Mouse (Mus musculus) forebrain, postnatal 0 days (tissue): ENCODE results near the gene Ttc9b. TPM values are rescaled to one million over a fixed set of nuclear protein-coding genes. Genes with fewer than 3 reads are reported as not detected.
A peak's percentile ranks its signal among the peaks of the same experiment; 100 is the strongest.

Source experiments
- ATAC-seq: fragments of 200-750 bp; cut with Nextera tagmentation; 2 replicates; pipeline ENCODE4 v1.8.0; 2017; ENCODE audit warnings: mild to moderate bottlenecking, moderate library complexity
- DNase-seq: peaks from one replicate; pipeline ENCODE4 v3.0.0-alpha.2; 2015
- H3K27ac ChIP-seq: fragments of 300-500 bp; sonication (generic); 2 replicates; pipeline ENCODE4 v1.5.1; 2014; ENCODE audit warnings: low read depth, mild to moderate bottlenecking, antibody characterized with exemption, low read length, moderate library complexity, mixed read lengths
- H3K27me3 ChIP-seq: fragments of 300-500 bp; sonication (generic); 2 replicates; pipeline ENCODE4 v1.6.1; 2014; ENCODE audit warnings: mild to moderate bottlenecking, low read length, mixed read lengths; ENCODE audit not compliant: insufficient read depth
- H3K36me3 ChIP-seq: fragments of 300-500 bp; sonication (generic); 2 replicates; pipeline ENCODE4 v1.6.1; 2014; ENCODE audit warnings: mild to moderate bottlenecking, moderate library complexity; ENCODE audit not compliant: insufficient read depth
- H3K4me1 ChIP-seq: fragments of 300-500 bp; sonication (generic); 2 replicates; pipeline ENCODE4 v1.6.1; 2014; ENCODE audit warnings: antibody characterized with exemption; ENCODE audit not compliant: insufficient read depth
- H3K4me2 ChIP-seq: fragments of 300-500 bp; sonication (generic); 2 replicates; pipeline ENCODE4 v1.6.1; 2014; ENCODE audit warnings: low read depth, mild to moderate bottlenecking, moderate library complexity
- H3K4me3 ChIP-seq: fragments of 300-500 bp; sonication (generic); 2 replicates; pipeline ENCODE4 v1.5.1; 2014; ENCODE audit warnings: low read depth, low read length, mixed read lengths
- H3K9ac ChIP-seq: fragments of 300-500 bp; sonication (generic); 2 replicates; pipeline ENCODE4 v1.6.1; 2014; ENCODE audit warnings: mild to moderate bottlenecking
- H3K9me3 ChIP-seq: fragments of 300-500 bp; sonication (generic); 2 replicates; pipeline ENCODE4 v1.6.1; 2016; ENCODE audit warnings: low read length
- CTCF ChIP-seq: sonication (generic); IDR thresholded peaks from 2 replicates; pipeline ENCODE4 v1.5.1; 2016; ENCODE audit warnings: antibody characterized with exemption, control low read depth, low read depth
- WGBS: fragments of 180-500 bp; shearing (Covaris S2); extraction: QIAGEN DNeasy Blood & Tissue Kit; methylation state at CpG from one replicate; pipeline ENCODE4 v1.1.7; 2014; 5-methylcytosine and 5-hydroxymethylcytosine counted together
- polyA plus RNA-seq: library from polyadenylated mRNA; unstranded; fragments of >200 nt; fragmentation: Nextera tagmentation; extraction: Ambion mirVana; gene quantifications from 2 replicates; pipeline ENCODE4 v1.2.1, GENCODE M21; 2015
- total RNA-seq: library from RNA; depleted of rRNA; stranded (reverse); fragments of >200 nt; gene quantifications from 2 replicates; pipeline ENCODE4 v1.2.3, GENCODE M21; 2014; rRNA removed

Ttc9b gene
- total and polyA plus RNA-seq, 2 experiments from 2014 or later = 95.8 to 116 TPM

DNA sequence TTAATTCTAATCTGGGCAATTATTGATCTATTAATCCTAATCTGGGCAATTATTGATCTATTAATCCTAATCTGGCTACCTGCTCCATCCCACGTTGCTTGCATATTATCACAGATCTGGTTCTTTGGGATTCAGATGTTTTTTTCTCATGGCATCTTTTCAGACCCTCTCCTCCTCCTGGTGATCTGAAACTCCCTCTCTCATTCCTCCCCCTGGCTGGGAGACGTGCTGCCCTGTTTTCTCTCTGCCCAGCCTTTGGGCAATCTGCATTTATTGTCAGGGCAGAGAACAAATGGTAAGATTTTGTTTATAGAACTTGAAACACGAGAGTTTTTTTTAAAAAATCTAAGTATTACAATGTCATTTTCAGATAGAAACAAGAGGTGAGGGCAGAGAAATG, 34.1 kb downstream of the Ttc9b start:
- H3K9me3 ChIP-seq = no peaks in the 10 kb centered on the region
- H3K36me3 ChIP-seq = no peaks in the 10 kb centered on the region
- H3K9ac ChIP-seq = peak overlapping the region; percentile 46; the same call in 1 of the 2 replicates
- no peaks in the 10 kb centered on the region for H3K27me3 ChIP-seq
- H3K27ac ChIP-seq = no peak overlapping the region
- no peak overlapping the region for H3K4me3 ChIP-seq
- 0 out of 2 replicates have a peak, but pooled peaks cover 6% of the 10 kb centered on the region for H3K4me1 ChIP-seq
- WGBS = 68% methylated on average over 3 of the region's 3 CpGs
- ATAC-seq (no peak), DNase-seq (no peak)
- no peak for TF ChIP-seq CTCF
- H3K4me2 ChIP-seq = peak overlapping the region; percentile 65; the same call in 1 of the 2 replicates

DNA sequence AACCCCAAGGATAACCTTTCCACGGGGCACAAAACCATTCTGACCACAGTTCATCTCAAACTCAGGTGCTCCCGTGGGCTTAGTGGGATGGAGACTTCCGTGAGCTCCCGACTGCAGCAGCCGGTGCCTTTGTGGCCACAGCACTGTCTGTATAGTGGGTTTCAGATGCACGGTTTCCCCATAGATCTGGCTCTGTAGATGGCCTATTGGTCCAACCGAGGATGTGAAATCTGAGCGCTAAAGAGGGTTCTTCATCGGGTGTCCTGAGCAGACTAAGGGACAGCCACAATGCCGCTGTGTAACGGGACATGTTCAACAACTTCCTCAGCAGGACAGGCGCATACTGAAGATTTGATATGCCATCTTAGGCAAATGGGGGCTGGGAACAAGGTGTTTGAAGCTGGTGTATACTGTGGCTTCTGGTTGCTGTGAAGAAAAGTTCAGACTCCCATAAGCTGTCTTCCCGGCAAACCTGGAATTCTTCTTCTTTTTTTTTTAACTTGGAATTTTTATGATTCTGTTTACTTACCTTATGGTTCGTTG, 34.6 kb downstream of the Ttc9b start:
- Histone ChIP-seq H3K9ac (peak overlapping the region; percentile 46), H3K27ac (peak overlapping the region; percentile 86), H3K4me3 (peak overlapping the region; percentile 46), H3K9me3 (no peaks in the 10 kb centered on the region), H3K4me1 (0 out of 2 replicates have a peak, but pooled peaks cover 6% of the 10 kb centered on the region), H3K27me3 (no peaks in the 10 kb centered on the region), H3K4me2 (peak overlapping the region; percentile 65), H3K36me3 (no peaks in the 10 kb centered on the region)
- no peak for TF ChIP-seq CTCF
- 33% methylated on average over 14 of the region's 14 CpGs for WGBS
- ATAC-seq (no peak), DNase-seq (no peak)

DNA sequence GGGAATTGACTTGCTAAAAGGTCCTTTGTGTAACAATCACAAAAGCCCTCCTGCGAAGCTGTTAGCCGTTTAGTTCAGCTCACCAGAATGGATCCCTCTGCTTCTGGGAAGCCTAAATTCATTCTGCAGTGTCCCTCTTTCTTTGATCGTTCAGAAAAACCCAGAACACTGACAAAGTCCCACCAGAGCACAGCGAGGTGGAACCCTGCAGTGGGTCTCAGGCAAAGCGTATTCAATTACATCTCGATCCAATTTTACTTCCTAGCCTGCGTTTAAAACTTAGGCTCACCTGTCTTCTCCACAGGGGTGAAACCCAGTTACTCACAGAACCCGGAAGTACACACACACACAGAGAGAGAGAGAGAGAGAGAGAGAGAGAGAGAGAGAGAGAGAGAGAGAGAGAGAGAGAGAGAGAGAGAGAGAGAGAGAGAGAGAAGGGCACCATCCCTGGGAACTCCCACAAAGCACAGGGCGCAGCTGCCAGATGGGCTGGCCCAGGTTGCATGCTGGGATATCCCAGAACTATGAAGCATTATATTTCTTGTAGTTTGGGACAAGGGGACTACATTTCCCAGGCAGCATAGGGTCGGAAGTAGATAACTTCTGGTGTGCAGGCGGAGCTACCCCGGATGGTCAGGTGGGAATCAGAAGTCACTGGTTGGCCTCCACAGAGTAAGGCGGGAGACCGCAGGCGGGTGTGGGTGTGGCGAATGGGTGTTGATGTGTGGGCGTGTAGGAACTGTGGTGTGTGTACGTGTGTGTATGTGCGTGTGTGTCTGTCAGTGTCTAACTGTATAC, 35.3 kb downstream of the Ttc9b start, which contains the start of gene Zfp607b:
Zfp607b (plus strand) TSS at position 526 of the 798 bp plus-strand sequence.
- ATAC-seq (peak; percentile 99), DNase-seq (peak; percentile 94)
- Histone ChIP-seq H3K9me3 (no peaks in the 10 kb centered on the region), H3K4me2 (peak within 1 kb of the TSS; percentile 65), H3K27ac (peak within 1 kb of the TSS; percentile 86), H3K4me1 (0 out of 2 replicates have a peak, but pooled peaks cover 6% of the 10 kb centered on the region), H3K27me3 (no peaks in the 10 kb centered on the region), H3K36me3 (no peaks in the 10 kb centered on the region), H3K4me3 (peak within 1 kb of the TSS; percentile 46), H3K9ac (peak within 1 kb of the TSS; percentile 46)
- TF ChIP-seq CTCF = no peak
- WGBS = under 1% methylated on average over 19 of the region's 19 CpGs

DNA sequence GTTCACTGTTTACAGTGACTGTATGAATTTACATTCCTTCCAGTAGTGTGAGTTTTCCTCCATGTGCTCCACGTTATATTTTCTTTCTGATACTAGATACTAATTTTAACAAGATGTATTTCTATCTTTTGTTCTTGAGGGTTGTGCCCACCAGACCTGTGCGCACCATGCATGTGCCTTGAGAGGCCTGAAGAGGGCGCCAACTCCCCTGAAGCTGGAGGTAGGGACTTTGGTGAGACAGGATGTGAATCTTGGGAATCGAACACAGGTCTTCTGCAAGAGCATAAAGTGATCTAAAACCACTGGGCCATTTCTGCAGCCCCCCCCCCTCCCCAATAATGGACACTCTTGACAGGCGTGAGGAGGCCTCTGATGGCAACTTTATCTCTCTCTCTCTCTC, 37.4 kb downstream of the Ttc9b start:
- H3K4me2 ChIP-seq = no peak overlapping the region
- WGBS = 37% methylated on average over 5 of the region's 5 CpGs
- ATAC-seq (no peak), DNase-seq (peak; percentile 64)
- H3K4me3 ChIP-seq = no peak overlapping the region
- no peak overlapping the region for H3K9ac ChIP-seq
- H3K27ac ChIP-seq = no peak overlapping the region
- peak; percentile 76 for TF ChIP-seq CTCF
- H3K36me3 ChIP-seq = no peaks in the 10 kb centered on the region
- no peaks in the 10 kb centered on the region for H3K9me3 ChIP-seq
- no peaks in the 10 kb centered on the region for H3K4me1 ChIP-seq
- no peaks in the 10 kb centered on the region for H3K27me3 ChIP-seq

DNA sequence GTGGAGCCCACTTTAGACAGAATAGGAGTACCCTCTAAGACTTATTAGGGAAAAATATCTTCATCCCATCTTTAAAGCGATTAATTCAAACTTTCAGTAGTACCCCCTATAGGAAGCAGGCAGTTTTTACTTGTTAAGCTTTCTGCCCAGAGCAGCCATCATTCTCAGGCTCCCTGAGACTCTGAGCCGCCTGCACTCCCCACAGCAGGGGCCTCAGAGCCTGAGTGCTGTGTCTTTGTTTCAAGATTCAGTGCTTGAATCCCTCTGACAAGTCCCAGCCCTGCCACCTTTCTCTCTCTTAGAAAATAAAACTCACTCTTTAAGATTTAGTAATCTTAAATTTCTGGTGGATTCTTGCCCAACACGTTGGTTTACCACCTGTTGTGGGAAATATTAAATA, 43.0 kb downstream of the Ttc9b start:
- 30% methylated on average over 3 of the region's 3 CpGs for WGBS
- TF ChIP-seq CTCF = no peak

More for the DNA sequence above, 43.0 kb downstream of the Ttc9b start:
- Histone ChIP-seq H3K27me3 (no peaks in the 10 kb centered on the region), H3K9ac (no peak overlapping the region), H3K27ac (no peak overlapping the region), H3K4me1 (no peaks in the 10 kb centered on the region), H3K4me3 (no peak overlapping the region), H3K4me2 (no peak overlapping the region), H3K9me3 (no peaks in the 10 kb centered on the region), H3K36me3 (peaks cover 13% of the 10 kb centered on the region; the same call in 1 of the 2 replicates)
- DNase-seq (no peak), ATAC-seq (no peak)

Other genes with a start within 250 kb of the Ttc9b start
- gene Sptbn4, start 206.2 kb upstream of the Ttc9b start, total RNA-seq = 18.8 and 22.3 TPM in 2 replicates
- 2.5 and 3.8 TPM in 2 replicates for gene Sptbn4, start 206.2 kb upstream of the Ttc9b start, polyA plus RNA-seq
- 11.6 and 14.3 TPM in 2 replicates for gene Blvrb, start 205.9 kb upstream of the Ttc9b start, total RNA-seq
- gene Blvrb, start 205.9 kb upstream of the Ttc9b start, polyA plus RNA-seq = 16.3 and 18.9 TPM in 2 replicates
- gene Sertad3, start 180.1 kb upstream of the Ttc9b start, total RNA-seq = 1.8 and 5.5 TPM in 2 replicates
- 4.3 and 4.9 TPM in 2 replicates for gene Sertad3, start 180.1 kb upstream of the Ttc9b start, polyA plus RNA-seq
- 5.2 and 6.3 TPM in 2 replicates for gene Sertad1, start 167.0 kb upstream of the Ttc9b start, total RNA-seq
- 6.3 and 7.4 TPM in 2 replicates for gene Sertad1, start 167.0 kb upstream of the Ttc9b start, polyA plus RNA-seq
- 1.9 and 2.4 TPM in 2 replicates for gene Prx, start 154.6 kb upstream of the Ttc9b start, total RNA-seq
- gene Prx, start 154.6 kb upstream of the Ttc9b start, polyA plus RNA-seq = 1.1 and 1.4 TPM in 2 replicates
- 0.38 and 0.95 TPM in 2 replicates for gene Hipk4, start 130.6 kb upstream of the Ttc9b start, total RNA-seq
- gene Hipk4, start 130.6 kb upstream of the Ttc9b start, polyA plus RNA-seq = 0.27 and 0.49 TPM in 2 replicates
- 144 and 219 TPM in 2 replicates for gene Pld3, start 100.7 kb upstream of the Ttc9b start, total RNA-seq
- 205 and 246 TPM in 2 replicates for gene Pld3, start 100.7 kb upstream of the Ttc9b start, polyA plus RNA-seq
- gene 2310022A10Rik, start 100.7 kb upstream of the Ttc9b start, total RNA-seq = 7.5 and 8.7 TPM in 2 replicates
- 26.3 and 28.1 TPM in 2 replicates for gene 2310022A10Rik, start 100.7 kb upstream of the Ttc9b start, polyA plus RNA-seq
- gene Akt2, start 62.4 kb upstream of the Ttc9b start, total RNA-seq = 61.1 and 64.2 TPM in 2 replicates
- gene Akt2, start 62.4 kb upstream of the Ttc9b start, polyA plus RNA-seq = 53.7 and 53.9 TPM in 2 replicates
- 117 and 126 TPM in 2 replicates for gene Map3k10, start 20.7 kb downstream of the Ttc9b start, total RNA-seq
- gene Map3k10, start 20.7 kb downstream of the Ttc9b start, polyA plus RNA-seq = 20.8 and 22.5 TPM in 2 replicates
- 8.5 and 10.6 TPM in 2 replicates for gene Zfp607b, start 35.4 kb downstream of the Ttc9b start, total RNA-seq
- 5.7 and 6.5 TPM in 2 replicates for gene Zfp607b, start 35.4 kb downstream of the Ttc9b start, polyA plus RNA-seq
- 41.3 and 46.0 TPM in 2 replicates for gene Zfp60, start 77.5 kb downstream of the Ttc9b start, total RNA-seq
- 24.3 and 44.3 TPM in 2 replicates for gene Zfp60, start 77.5 kb downstream of the Ttc9b start, polyA plus RNA-seq
- gene Zfp626, start 153.3 kb downstream of the Ttc9b start, total RNA-seq = 4.6 and 9.5 TPM in 2 replicates
- 0.84 and 1.1 TPM in 2 replicates for gene Zfp626, start 153.3 kb downstream of the Ttc9b start, polyA plus RNA-seq
- 10.7 and 11.6 TPM in 2 replicates for gene Zfp59, start 184.7 kb downstream of the Ttc9b start, total RNA-seq
- 3.5 and 5.2 TPM in 2 replicates for gene Zfp59, start 184.7 kb downstream of the Ttc9b start, polyA plus RNA-seq
- gene Zfp607a, start 203.6 kb downstream of the Ttc9b start, total RNA-seq = 2.5 and 2.8 TPM in 2 replicates
- gene Zfp607a, start 203.6 kb downstream of the Ttc9b start, polyA plus RNA-seq = 0.54 and 0.68 TPM in 2 replicates